Mouse (Mus musculus) liver, postnatal 0 days (tissue): Measurements from ENCODE around the gene Slc29a1. TPM values are rescaled to one million over a fixed set of nuclear protein-coding genes. Genes with fewer than 3 reads are reported as not detected.
A peak's percentile ranks its signal among the peaks of the same experiment; 100 is the strongest.

Source experiments
- ATAC-seq: fragments of 200-750 bp; cut with Nextera tagmentation; 2 replicates; pipeline ENCODE4 v1.8.0; 2017; ENCODE audit warnings: mild to moderate bottlenecking, moderate library complexity
- DNase-seq: peaks from one replicate; pipeline ENCODE4 v3.0.0-alpha.2; 2016
- H3K27ac ChIP-seq: fragments of 300-500 bp; sonication (generic); 2 replicates; pipeline ENCODE4 v1.5.1; 2014; ENCODE audit warnings: antibody characterized with exemption, moderate library complexity, mild to moderate bottlenecking, low read depth
- H3K27me3 ChIP-seq: fragments of 300-500 bp; sonication (generic); 2 replicates; pipeline ENCODE4 v1.6.1; 2014; ENCODE audit warnings: low read length, control low read depth, mixed read lengths; ENCODE audit not compliant: insufficient read depth
- H3K36me3 ChIP-seq: fragments of 300-500 bp; sonication (generic); replicated peaks from 2 replicates; pipeline ENCODE4 v1.6.1; 2014; ENCODE audit warnings: mild to moderate bottlenecking, control low read depth, low read length, moderate library complexity, mixed read lengths; ENCODE audit not compliant: insufficient read depth
- H3K4me1 ChIP-seq: fragments of 300-500 bp; sonication (generic); 2 replicates; pipeline ENCODE4 v1.6.1; 2014; ENCODE audit warnings: antibody characterized with exemption, mild to moderate bottlenecking, control low read depth; ENCODE audit not compliant: insufficient read depth
- H3K4me2 ChIP-seq: fragments of 300-500 bp; sonication (generic); 2 replicates; pipeline ENCODE4 v1.6.1; 2014; ENCODE audit warnings: low read depth, mild to moderate bottlenecking, low read length, moderate library complexity, mixed read lengths
- H3K4me3 ChIP-seq: fragments of 300-500 bp; sonication (generic); 2 replicates; pipeline ENCODE4 v1.5.1; 2014; ENCODE audit warnings: low read depth, low read length
- H3K9ac ChIP-seq: fragments of 300-500 bp; sonication (generic); replicated peaks from 2 replicates; pipeline ENCODE4 v1.6.1; 2014; ENCODE audit warnings: mild to moderate bottlenecking, moderate library complexity
- H3K9me3 ChIP-seq: fragments of 300-500 bp; sonication (generic); 2 replicates; pipeline ENCODE4 v1.6.1; 2016; ENCODE audit warnings: mild to moderate bottlenecking, control low read depth, low read length, mixed read lengths
- CTCF ChIP-seq: sonication (generic); IDR thresholded peaks from 2 replicates; pipeline ENCODE4 v1.5.1; 2016; ENCODE audit warnings: antibody characterized with exemption, low read depth
- EP300 ChIP-seq: IDR thresholded peaks from 2 replicates; pipeline ENCODE4 v1.6.1; 2016; ENCODE audit warnings: antibody characterized with exemption, low read depth, mild to moderate bottlenecking
- WGBS: fragments of 180-500 bp; shearing (Covaris S2); extraction: QIAGEN DNeasy Blood & Tissue Kit; methylation state at CpG from one replicate; pipeline ENCODE4 v1.1.7; 2014; ENCODE audit not compliant: insufficient replicate concordance; 5-methylcytosine and 5-hydroxymethylcytosine counted together
- polyA plus RNA-seq: library from polyadenylated mRNA; unstranded; fragments of >200 nt; fragmentation: Nextera tagmentation; extraction: Ambion mirVana; gene quantifications from 2 replicates; pipeline ENCODE4 v1.2.1, GENCODE M21; 2015

Slc29a1 gene
- polyA plus RNA-seq, 1 experiment from 2014 or later, result 91.6 TPM

- Histone ChIP-seq H3K27me3 (no peaks in the 10 kb centered on the region), H3K4me3 (peak overlapping the region; percentile 75), H3K36me3 (peaks cover 37% of the 10 kb centered on the region), H3K9me3 (no peaks in the 10 kb centered on the region), H3K9ac (peak overlapping the region; percentile 80), H3K4me1 (peaks cover 67% of the 10 kb centered on the region), H3K27ac (peak overlapping the region; percentile 77), H3K4me2 (peak overlapping the region; percentile 96)
- no peak for TF ChIP-seq EP300
- no peak for TF ChIP-seq CTCF
- DNase-seq (no peak), ATAC-seq (no peak)
- 32% methylated on average over 8 of the region's 8 CpGs for WGBS
Measured at GRCm38 (mm10) chr17:45592606-45593431, 6.6 kb downstream of the Slc29a1 start.

- Histone ChIP-seq H3K27ac (peak overlapping the region; percentile 77), H3K9ac (peak overlapping the region; percentile 80), H3K9me3 (no peaks in the 10 kb centered on the region), H3K4me3 (peak overlapping the region; percentile 75), H3K4me2 (peak overlapping the region; percentile 96), H3K4me1 (peaks cover 63% of the 10 kb centered on the region), H3K36me3 (peaks cover 44% of the 10 kb centered on the region), H3K27me3 (no peaks in the 10 kb centered on the region)
- no peak for TF ChIP-seq EP300
- ATAC-seq (no peak), DNase-seq (no peak)
- WGBS, result 56% methylated on average over 16 of the region's 16 CpGs
Measured at GRCm38 (mm10) chr17:45591701-45592605, 7.5 kb downstream of the Slc29a1 start.

- peaks cover 53% of the 10 kb centered on the region for H3K4me1 ChIP-seq
- WGBS, result 86% methylated on average over 6 of the region's 6 CpGs
- DNase-seq (no peak), ATAC-seq (no peak)
- no peak overlapping the region for H3K9ac ChIP-seq
- no peak overlapping the region for H3K27ac ChIP-seq
- TF ChIP-seq CTCF, result no peak
- no peak for TF ChIP-seq EP300
- H3K4me3 ChIP-seq, result no peak overlapping the region
- no peaks in the 10 kb centered on the region for H3K9me3 ChIP-seq
- no peak overlapping the region for H3K4me2 ChIP-seq
- no peaks in the 10 kb centered on the region for H3K27me3 ChIP-seq
- peaks cover 57% of the 10 kb centered on the region for H3K36me3 ChIP-seq
Measured at GRCm38 (mm10) chr17:45590410-45590809, 9.0 kb downstream of the Slc29a1 start.

GRCm38 (mm10) chr17:45589844-45590243 is 9.6 kb downstream of the Slc29a1 start:
- TF ChIP-seq EP300 (no peak), CTCF (no peak)
- peaks cover 61% of the 10 kb centered on the region for H3K36me3 ChIP-seq
- WGBS, result 79% methylated on average over 8 of the region's 8 CpGs

GRCm38 (mm10) chr17:45589236-45589635 is 10.2 kb downstream of the Slc29a1 start:
- Histone ChIP-seq H3K27me3 (no peaks in the 10 kb centered on the region), H3K4me1 (peaks cover 55% of the 10 kb centered on the region), H3K4me3 (no peak overlapping the region), H3K27ac (no peak overlapping the region), H3K9ac (no peak overlapping the region), H3K36me3 (peaks cover 61% of the 10 kb centered on the region), H3K9me3 (no peaks in the 10 kb centered on the region), H3K4me2 (no peak overlapping the region)
- ATAC-seq, result no peak
- DNase-seq, result no peak
- no peak for TF ChIP-seq CTCF
- no peak for TF ChIP-seq EP300
- WGBS, result 97% methylated on average over 7 of the region's 7 CpGs

More at GRCm38 (mm10) chr17:45589844-45590243, 9.6 kb downstream of the Slc29a1 start:
- ATAC-seq, result peak; percentile 28
- H3K4me1 ChIP-seq, result peaks cover 55% of the 10 kb centered on the region
- H3K27ac ChIP-seq, result no peak overlapping the region
- no peak overlapping the region for H3K9ac ChIP-seq
- no peaks in the 10 kb centered on the region for H3K9me3 ChIP-seq
- no peak overlapping the region for H3K4me2 ChIP-seq
- no peak for DNase-seq
- no peaks in the 10 kb centered on the region for H3K27me3 ChIP-seq
- no peak overlapping the region for H3K4me3 ChIP-seq

GRCm38 (mm10) chr17:45588370-45588769 is 11.0 kb downstream of the Slc29a1 start:
- no peak overlapping the region for H3K4me2 ChIP-seq
- peaks cover 57% of the 10 kb centered on the region for H3K4me1 ChIP-seq
- WGBS, result 90% methylated on average over 7 of the region's 7 CpGs
- H3K9ac ChIP-seq, result no peak overlapping the region
- no peak overlapping the region for H3K4me3 ChIP-seq
- no peak for DNase-seq
- peaks cover 61% of the 10 kb centered on the region for H3K36me3 ChIP-seq
- H3K27ac ChIP-seq, result no peak overlapping the region
- no peaks in the 10 kb centered on the region for H3K27me3 ChIP-seq
- TF ChIP-seq EP300 (no peak), CTCF (no peak)
- ATAC-seq, result no peak
- H3K9me3 ChIP-seq, result no peaks in the 10 kb centered on the region
